ENCODE assay signal across 8 mouse cellular contexts in genomic region chr17:46287678-46288095, GRCm38 (mm10). TPM values are rescaled to one million over a fixed set of nuclear protein-coding genes. Genes with fewer than 3 reads are reported as not detected.
DNase-seq lines count a peak whose midpoint lies in the region; ATAC-seq and TF ChIP-seq lines count a peak whose summit lies in the region.

No protein-coding gene starts in this region.

- no peaks in the 10 kb centered on the region for H3K36me3 ChIP-seq in hindbrain, embryonic 14.5 days (replicated peaks; ENCODE audit: control insufficient read depth, insufficient read depth)
- H3K36me3 ChIP-seq in lung, embryonic 15.5 days, result no peaks in the 10 kb centered on the region

- 63% methylated on average over 11 of the region's 11 CpGs for WGBS in hindbrain, embryonic 14.5 days
- WGBS in lung, embryonic 15.5 days, result 64% methylated on average over 11 of the region's 11 CpGs

- DNase-seq in gastrocnemius, adult 2 months, result peak; percentile 62
- DNase-seq in gastrocnemius, adult 8-10 months (ENCODE audit: low spot score in 2 of 2), result no peak
- DNase-seq in gastrocnemius, postnatal 14 days, result peak; percentile 83
- no peak for DNase-seq in hindbrain, embryonic 14.5 days (ENCODE audit: low spot score)
- no peak for DNase-seq in spleen, postnatal 4 days (ENCODE audit: low spot score in 2 of 2)
- DNase-seq in frontal cortex, adult 2 months (ENCODE audit: extremely low spot score in 1 of 2, low spot score in 1 of 2), result no peak

- H3K4me2 ChIP-seq in hindbrain, embryonic 14.5 days (replicated peaks), result no peak overlapping the region
- no peak overlapping the region for H3K4me2 ChIP-seq in lung, embryonic 15.5 days

- H3K27ac ChIP-seq in gastrocnemius, adult 2 months, result peak overlapping the region; percentile 67
- peak overlapping the region; percentile 43; the same call in 1 of the 2 replicates for H3K27ac ChIP-seq in hindbrain, embryonic 14.5 days
- H3K27ac ChIP-seq in lung, embryonic 15.5 days, result no peak overlapping the region

- TF ChIP-seq CTCF in gastrocnemius, adult 2 months (IDR thresholded peaks at IDR 0.05), result no peak

- H3K9ac ChIP-seq in hindbrain, embryonic 14.5 days, result no peak overlapping the region
- H3K9ac ChIP-seq in lung, embryonic 15.5 days, result no peak overlapping the region

- intact Hi-C loops in gastrocnemius, adult 2 months (cut with DNase I), result no loop called here
- intact Hi-C loops in gastrocnemius, postnatal 14 days (cut with DNase I; ENCODE audit: low total_unique reads), result no loop called here

- H3K4me3 ChIP-seq in gastrocnemius, adult 2 months, result no peak overlapping the region
- H3K4me3 ChIP-seq in hindbrain, embryonic 14.5 days (replicated peaks; ENCODE audit: low read length), result no peak overlapping the region
- no peak overlapping the region for H3K4me3 ChIP-seq in lung, embryonic 15.5 days

- no peak for ATAC-seq in hindbrain, embryonic 14.5 days (ENCODE audit: low FRiP score)
- peak; percentile 55 for ATAC-seq in lung, embryonic 15.5 days (ENCODE audit: borderline replicate concordance, extremely low read depth, low FRiP score, low TSS enrichment)
- no peak for ATAC-seq in megakaryocyte progenitor cell, adult 5-6 weeks (replicated peaks; ENCODE audit: poor library complexity)

- no peaks in the 10 kb centered on the region for H3K27me3 ChIP-seq in hindbrain, embryonic 14.5 days (ENCODE audit: control insufficient read depth, insufficient read depth, low read length)
- H3K27me3 ChIP-seq in lung, embryonic 15.5 days, result peaks cover 11% of the 10 kb centered on the region; the same call in 1 of the 2 replicates

- no peaks in the 10 kb centered on the region for H3K4me1 ChIP-seq in hindbrain, embryonic 14.5 days (replicated peaks; ENCODE audit: control insufficient read depth, insufficient read depth, low read length)
- peaks cover 18% of the 10 kb centered on the region for H3K4me1 ChIP-seq in lung, embryonic 15.5 days

- H3K9me3 ChIP-seq in hindbrain, embryonic 14.5 days (ENCODE audit: control insufficient read depth, low read length), result no peaks in the 10 kb centered on the region
- no peaks in the 10 kb centered on the region for H3K9me3 ChIP-seq in lung, embryonic 15.5 days

RNA-seq across cellular contexts. Expression of gene Tjap1, which starts 4.9 kb away (rescaled TPM):
- 10 to 100 TPM; 37.2 to 43.8 TPM for total RNA-seq in gastrocnemius, adult 2 months (2021)
- total RNA-seq in gastrocnemius, adult 8-10 months (2022), result 10 to 100 TPM; 35.8 to 40.7 (median 37.8) TPM
- total RNA-seq in gastrocnemius, postnatal 14 days (2021), result 10 to 100 TPM; 34.9 to 42.0 TPM
- polyA plus RNA-seq in hindbrain, embryonic 14.5 days (2014; fragmentation: Nextera tagmentation; extraction: Ambion mirVana), result 22.3 and 25.8 TPM in 2 replicates
- polyA plus RNA-seq in lung, embryonic 15.5 days (2015; fragmentation: Nextera tagmentation; extraction: Ambion mirVana), result 36.2 and 37.5 TPM in 2 replicates
- 44.4 and 51.5 TPM in 2 replicates for polyA plus RNA-seq in frontal cortex, adult 2 months (2012; rRNA removed)
- total RNA-seq in megakaryocyte progenitor cell, adult 5-6 weeks (2015), result 6.4 and 7.0 TPM in 2 replicates
- total RNA-seq in megakaryocyte progenitor cell, adult 5-6 weeks (2017), result 8.0 and 12.9 TPM in 2 replicates

RNA-seq across cellular contexts. Expression of gene Dlk2, which starts 9.5 kb away (rescaled TPM):
- not detected for total RNA-seq in gastrocnemius, adult 2 months (2021)
- under 1 TPM in 1 of 4 experiments, not detected in 3; 0.19 TPM for total RNA-seq in gastrocnemius, adult 8-10 months (2022)
- total RNA-seq in gastrocnemius, postnatal 14 days (2021), result under 1 TPM; 0.35 to 0.59 TPM
- polyA plus RNA-seq in hindbrain, embryonic 14.5 days (2014; fragmentation: Nextera tagmentation; extraction: Ambion mirVana), result 18.9 and 20.9 TPM in 2 replicates
- 0.93 and 1.7 TPM in 2 replicates for polyA plus RNA-seq in lung, embryonic 15.5 days (2015; fragmentation: Nextera tagmentation; extraction: Ambion mirVana)
- 81.5 and 96.0 TPM in 2 replicates for polyA plus RNA-seq in frontal cortex, adult 2 months (2012; rRNA removed)
- total RNA-seq in megakaryocyte progenitor cell, adult 5-6 weeks (2015), result not detected in 2 replicates
- not detected in 2 replicates for total RNA-seq in megakaryocyte progenitor cell, adult 5-6 weeks (2017)

RNA-seq across cellular contexts. Expression of gene Lrrc73, which starts 34.4 kb away (rescaled TPM):
- under 1 TPM in 1 of 2 experiments, not detected in 1; 0.14 TPM for total RNA-seq in gastrocnemius, adult 2 months (2021)
- not detected for total RNA-seq in gastrocnemius, adult 8-10 months (2022)
- total RNA-seq in gastrocnemius, postnatal 14 days (2021), result under 1 TPM; 0.29 to 0.84 TPM
- polyA plus RNA-seq in hindbrain, embryonic 14.5 days (2014; fragmentation: Nextera tagmentation; extraction: Ambion mirVana), result 15.1 and 18.1 TPM in 2 replicates
- polyA plus RNA-seq in lung, embryonic 15.5 days (2015; fragmentation: Nextera tagmentation; extraction: Ambion mirVana), result 0.66 and 0.79 TPM in 2 replicates
- 62.5 and 63.5 TPM in 2 replicates for polyA plus RNA-seq in frontal cortex, adult 2 months (2012; rRNA removed)
- 0.32 and 0.42 TPM in 2 replicates for total RNA-seq in megakaryocyte progenitor cell, adult 5-6 weeks (2015)
- total RNA-seq in megakaryocyte progenitor cell, adult 5-6 weeks (2017), result not detected in 2 replicates

RNA-seq across cellular contexts. Expression of gene Yipf3, which starts 39.8 kb away (rescaled TPM):
- 10 to 100 TPM; 55.8 to 59.5 TPM for total RNA-seq in gastrocnemius, adult 2 months (2021)
- total RNA-seq in gastrocnemius, adult 8-10 months (2022), result 10 to 100 TPM; 56.2 to 75.3 (median 61.7) TPM
- 10 to 100 TPM; 59.0 to 62.2 TPM for total RNA-seq in gastrocnemius, postnatal 14 days (2021)
- polyA plus RNA-seq in hindbrain, embryonic 14.5 days (2014; fragmentation: Nextera tagmentation; extraction: Ambion mirVana), result 91.6 and 97.2 TPM in 2 replicates
- polyA plus RNA-seq in lung, embryonic 15.5 days (2015; fragmentation: Nextera tagmentation; extraction: Ambion mirVana), result 102 and 118 TPM in 2 replicates
- 72.7 and 78.9 TPM in 2 replicates for polyA plus RNA-seq in frontal cortex, adult 2 months (2012; rRNA removed)
- total RNA-seq in megakaryocyte progenitor cell, adult 5-6 weeks (2015), result 31.0 and 35.9 TPM in 2 replicates
- total RNA-seq in megakaryocyte progenitor cell, adult 5-6 weeks (2017), result 28.2 and 30.8 TPM in 2 replicates

RNA-seq across cellular contexts. Expression of gene Polr1c, which starts 39.8 kb away (rescaled TPM):
- 10 to 100 TPM; 13.7 to 14.5 TPM for total RNA-seq in gastrocnemius, adult 2 months (2021)
- total RNA-seq in gastrocnemius, adult 8-10 months (2022), result 10 to 100 TPM; 12.9 to 20.4 (median 16.6) TPM
- 10 to 100 TPM; 14.5 to 15.1 TPM for total RNA-seq in gastrocnemius, postnatal 14 days (2021)
- 75.4 and 80.1 TPM in 2 replicates for polyA plus RNA-seq in hindbrain, embryonic 14.5 days (2014; fragmentation: Nextera tagmentation; extraction: Ambion mirVana)
- 84.6 and 92.4 TPM in 2 replicates for polyA plus RNA-seq in lung, embryonic 15.5 days (2015; fragmentation: Nextera tagmentation; extraction: Ambion mirVana)
- polyA plus RNA-seq in frontal cortex, adult 2 months (2012; rRNA removed), result 45.3 and 52.7 TPM in 2 replicates
- total RNA-seq in megakaryocyte progenitor cell, adult 5-6 weeks (2015), result 58.7 and 59.9 TPM in 2 replicates
- total RNA-seq in megakaryocyte progenitor cell, adult 5-6 weeks (2017), result 55.5 and 60.8 TPM in 2 replicates

Comparison
In these comparisons a context has a peak if more than half of its experiments do, and no peak if none do; other contexts are left out.
1. DNase-seq: peak in gastrocnemius, adult 2 months (single experiment) and gastrocnemius, postnatal 14 days (single experiment); none in gastrocnemius, adult 8-10 months (0 of 2), hindbrain, embryonic 14.5 days (single experiment), spleen, postnatal 4 days (0 of 2) and frontal cortex, adult 2 months (0 of 2).